Mouse (Mus musculus) embryonic facial prominence, embryonic 11.5 days (tissue): ENCODE measurements around the gene H1f0. TPM values are rescaled to one million over a fixed set of nuclear protein-coding genes. Genes with fewer than 3 reads are reported as not detected.
"Not testable (repeated sequence)": the region's sequence is repeated elsewhere in the genome, so short reads cannot be mapped to it uniquely, and the experiment has no call there.

ENCODE experiments used
- ATAC-seq: fragments of 200-750 bp; cut with Nextera tagmentation; replicated peaks from 2 replicates; pipeline ENCODE4 v1.8.0; 2017; ENCODE audit warnings: low read depth; ENCODE audit not compliant: insufficient number of reproducible peaks, low FRiP score, low TSS enrichment
- DNase-seq: peaks from one replicate; pipeline ENCODE4 v3.0.0-alpha.2; 2015; ENCODE audit warnings: low spot score
- H3K27ac ChIP-seq: fragments of 300-500 bp; sonication (generic); replicated peaks from 2 replicates; pipeline ENCODE4 v1.5.1; 2014; ENCODE audit warnings: mild to moderate bottlenecking, low read depth, low read length, control low read depth
- H3K27me3 ChIP-seq: fragments of 300-500 bp; sonication (generic); 2 replicates; pipeline ENCODE4 v1.6.1; 2014; ENCODE audit warnings: mild to moderate bottlenecking, low read length, moderate library complexity, mixed read lengths; ENCODE audit not compliant: control insufficient read depth, insufficient read depth
- H3K36me3 ChIP-seq: fragments of 300-500 bp; sonication (generic); replicated peaks from 2 replicates; pipeline ENCODE4 v1.6.1; 2014; ENCODE audit warnings: low read depth, mild to moderate bottlenecking, low read length, moderate library complexity, mixed read lengths; ENCODE audit not compliant: control insufficient read depth, insufficient read depth
- H3K4me1 ChIP-seq: fragments of 300-500 bp; sonication (generic); 2 replicates; pipeline ENCODE4 v1.6.1; 2014; ENCODE audit warnings: low read length, mixed read lengths; ENCODE audit not compliant: control insufficient read depth, insufficient read depth
- H3K4me2 ChIP-seq: fragments of 300-500 bp; sonication (generic); 2 replicates; pipeline ENCODE4 v1.6.1; 2014; ENCODE audit warnings: low read depth, mild to moderate bottlenecking, control low read depth, low read length, moderate library complexity
- H3K4me3 ChIP-seq: fragments of 300-500 bp; sonication (generic); 2 replicates; pipeline ENCODE4 v1.5.1; 2014; ENCODE audit warnings: low read depth, low read length, control low read depth
- H3K9ac ChIP-seq: fragments of 300-500 bp; sonication (generic); replicated peaks from 2 replicates; pipeline ENCODE4 v1.6.1; 2014; ENCODE audit warnings: mild to moderate bottlenecking, control low read depth, low read length
- H3K9me3 ChIP-seq: fragments of 300-500 bp; sonication (generic); replicated peaks from 2 replicates; pipeline ENCODE4 v1.6.1; 2016; ENCODE audit warnings: mild to moderate bottlenecking, low read length, inconsistent platforms, mixed read lengths; ENCODE audit not compliant: control insufficient read depth
- WGBS: fragments of 180-500 bp; shearing (Covaris S2); extraction: QIAGEN DNeasy Blood & Tissue Kit; methylation state at CpG from one replicate; pipeline ENCODE4 v1.1.7; 2014; 5-methylcytosine and 5-hydroxymethylcytosine counted together
- polyA plus RNA-seq: library from polyadenylated mRNA; unstranded; fragments of >200 nt; fragmentation: Nextera tagmentation; extraction: Ambion mirVana; gene quantifications from 2 replicates; pipeline ENCODE4 v1.2.1, GENCODE M21; 2014

Gene H1f0
- polyA plus RNA-seq, 1 experiment from 2014 or later = 326 TPM

DNA sequence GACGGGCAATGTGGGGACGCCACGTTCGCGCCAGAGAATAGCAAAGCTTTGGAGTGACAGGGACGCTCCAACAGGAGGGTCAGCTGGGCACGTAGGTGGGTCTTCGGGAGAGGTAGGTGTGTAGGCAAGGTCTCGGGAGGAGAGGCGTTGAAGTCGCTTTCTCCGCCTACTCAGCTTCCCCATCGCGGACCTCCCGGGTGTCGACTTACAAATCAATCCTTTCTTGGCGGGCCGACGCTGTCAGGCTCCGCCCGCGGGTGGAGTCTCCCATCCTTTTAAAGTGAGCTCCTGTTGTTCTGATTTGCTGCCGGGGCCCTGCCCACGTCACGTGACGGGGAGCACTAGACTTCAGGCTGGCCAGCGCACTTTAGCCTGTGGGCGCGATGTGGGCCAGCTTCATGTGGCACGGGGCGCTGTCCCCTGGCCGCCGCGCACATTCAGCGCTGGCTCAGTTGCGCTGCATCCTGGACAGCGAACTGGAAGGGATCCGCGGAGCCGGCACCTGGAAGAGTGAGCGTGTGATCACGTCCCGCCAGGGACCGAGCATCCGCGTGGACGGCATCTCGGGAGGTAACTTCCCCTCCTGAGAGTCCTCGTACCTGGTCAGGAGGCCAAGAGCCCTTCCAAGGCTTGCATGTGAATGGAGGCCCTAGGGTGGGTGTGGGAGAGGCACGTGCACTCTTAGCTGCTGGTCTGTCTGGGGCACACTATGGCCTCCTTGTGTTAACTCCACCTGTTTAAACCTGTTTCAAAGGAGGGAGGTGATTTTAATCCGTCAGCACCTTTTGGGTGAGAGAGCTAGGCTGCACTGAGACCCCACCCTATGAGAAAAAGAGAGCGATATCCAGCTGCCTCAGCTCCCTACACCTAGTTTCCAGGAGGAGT is 2.5 kb downstream of the H1f0 start:
- ATAC-seq (peak; percentile 68), DNase-seq (peak; percentile 95)
- Histone ChIP-seq H3K27me3 (no peaks in the 10 kb centered on the region), H3K9me3 (no peaks in the 10 kb centered on the region), H3K27ac (0 out of 2 replicates have a peak overlapping the region, but pooled peaks have one; percentile 41), H3K4me1 (peaks cover 5% of the 10 kb centered on the region; the same call in 1 of the 2 replicates), H3K36me3 (no peaks in the 10 kb centered on the region), H3K4me3 (peak overlapping the region; percentile 58), H3K4me2 (peak overlapping the region; percentile 93), H3K9ac (peak overlapping the region; percentile 74)
- WGBS = under 1% methylated on average over 52 of the region's 52 CpGs

DNA sequence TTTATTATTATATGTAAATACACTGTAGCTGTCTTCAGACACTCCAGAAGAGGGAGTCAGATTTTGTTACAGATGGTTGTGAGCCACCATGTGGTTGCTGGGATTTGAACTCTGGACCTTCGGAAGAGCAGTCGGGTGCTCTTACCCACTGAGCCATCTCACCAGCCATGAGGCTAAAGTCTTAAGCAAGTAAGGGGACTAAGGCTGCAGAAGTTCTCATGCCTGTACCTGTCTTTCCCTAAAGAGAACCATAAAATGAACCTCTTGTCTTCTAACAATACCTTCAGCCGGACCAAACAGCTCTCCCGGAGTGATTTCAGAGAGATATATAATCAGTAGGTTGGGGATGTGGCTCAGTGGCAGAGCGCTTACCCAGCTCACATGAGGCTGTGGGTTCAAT is 3.7 kb downstream of the H1f0 start:
- H3K9me3 ChIP-seq, H3K4me2 ChIP-seq, DNase-seq, H3K4me3 ChIP-seq, H3K9ac ChIP-seq, H3K36me3 ChIP-seq, H3K4me1 ChIP-seq, ATAC-seq, H3K27ac ChIP-seq, H3K27me3 ChIP-seq: not testable (repeated sequence)
- 84% methylated on average over 5 of the region's 5 CpGs for WGBS

DNA sequence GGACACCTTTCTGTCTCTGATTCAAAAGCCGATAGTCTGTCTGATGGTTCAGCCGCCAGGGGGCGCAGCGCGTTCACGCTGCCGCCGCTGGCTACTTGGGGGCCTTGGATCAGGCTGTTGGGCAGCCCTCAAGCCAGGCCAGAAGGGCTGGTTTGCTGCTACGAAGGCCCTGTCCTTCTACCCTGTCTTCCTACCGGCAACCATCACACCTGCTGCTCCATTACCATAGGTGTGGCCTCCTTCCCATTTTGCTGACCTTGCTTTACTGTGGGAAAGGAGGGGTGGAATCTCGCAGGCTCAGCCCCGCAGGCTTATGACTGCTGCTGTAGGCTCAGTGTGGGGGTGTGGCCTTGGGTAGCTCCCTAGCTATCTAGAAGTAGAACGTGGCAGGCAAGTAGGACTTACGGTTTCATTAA is 9.7 kb downstream of the H1f0 start:
- no peak for ATAC-seq
- no peak overlapping the region; the same call in 1 of the 2 replicates for H3K9ac ChIP-seq

DNA sequence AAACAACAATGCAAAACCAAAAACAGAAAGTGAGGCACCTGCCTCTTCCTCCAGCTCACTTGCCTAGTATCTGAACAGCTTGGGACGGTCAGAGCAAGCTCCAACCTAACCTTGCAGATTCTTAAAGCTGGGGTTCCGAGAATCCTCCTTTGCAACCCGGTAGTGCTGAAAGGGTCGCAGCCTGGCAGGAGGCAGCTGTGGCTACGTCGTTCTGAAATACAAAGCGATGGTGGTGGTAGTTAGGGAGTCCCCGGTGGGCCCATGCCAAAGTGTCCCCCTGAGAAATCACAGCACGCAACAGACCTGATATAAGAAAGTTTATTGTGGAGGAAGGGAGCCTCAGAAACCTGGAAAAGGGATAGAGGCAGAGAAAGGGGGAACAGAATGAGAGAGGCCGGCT is 10.1 kb downstream of the H1f0 start:
- Histone ChIP-seq H3K9ac (no peak overlapping the region; the same call in 1 of the 2 replicates), H3K4me3 (no peak overlapping the region), H3K27ac (no peak overlapping the region), H3K4me2 (no peak overlapping the region), H3K36me3 (no peaks in the 10 kb centered on the region), H3K27me3 (peaks cover 26% of the 10 kb centered on the region), H3K4me1 (peaks cover 4% of the 10 kb centered on the region), H3K9me3 (no peaks in the 10 kb centered on the region)
- no peak for ATAC-seq
- 67% methylated on average over 10 of the region's 10 CpGs for WGBS
- DNase-seq = no peak

More for the DNA sequence above, 9.7 kb downstream of the H1f0 start:
- peak; percentile 85 for DNase-seq
- Histone ChIP-seq H3K36me3 (no peaks in the 10 kb centered on the region), H3K9me3 (no peaks in the 10 kb centered on the region), H3K27me3 (peaks cover 22% of the 10 kb centered on the region), H3K4me3 (no peak overlapping the region), H3K27ac (no peak overlapping the region), H3K4me2 (no peak overlapping the region), H3K4me1 (no peaks in the 10 kb centered on the region; the same call in 1 of the 2 replicates)
- WGBS = 14% methylated on average over 14 of the region's 14 CpGs

DNA sequence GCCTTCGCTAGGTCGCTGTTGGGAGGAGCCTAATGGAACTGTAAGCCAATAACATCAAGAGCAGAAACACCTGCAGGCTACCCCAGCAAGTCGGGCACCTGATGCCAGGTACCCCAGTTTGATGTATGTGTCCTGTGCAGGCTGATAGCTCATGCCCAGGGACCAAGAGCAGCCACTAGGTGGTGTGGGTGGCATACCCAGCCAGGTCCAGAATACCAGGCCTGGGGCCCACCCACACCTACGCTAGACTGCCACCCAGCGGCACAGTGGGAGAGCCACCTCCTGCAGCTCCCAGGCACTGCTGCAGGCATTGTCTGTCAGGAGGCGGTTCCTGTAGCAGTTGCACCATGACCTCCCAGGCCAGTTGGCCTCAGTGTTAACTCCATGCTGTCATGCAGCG is 10.6 kb downstream of the H1f0 start:
- peak; percentile 42; the same call in 1 of the 2 replicates for ATAC-seq
- 11% methylated on average over 6 of the region's 7 CpGs for WGBS
- no peak overlapping the region for H3K4me3 ChIP-seq
- H3K36me3 ChIP-seq = no peaks in the 10 kb centered on the region
- H3K27ac ChIP-seq = no peak overlapping the region
- H3K9ac ChIP-seq = no peak overlapping the region
- no peak overlapping the region for H3K4me2 ChIP-seq
- H3K27me3 ChIP-seq = peaks cover 32% of the 10 kb centered on the region
- H3K9me3 ChIP-seq = no peaks in the 10 kb centered on the region
- peaks cover 4% of the 10 kb centered on the region for H3K4me1 ChIP-seq
- peak; percentile 70 for DNase-seq

DNA sequence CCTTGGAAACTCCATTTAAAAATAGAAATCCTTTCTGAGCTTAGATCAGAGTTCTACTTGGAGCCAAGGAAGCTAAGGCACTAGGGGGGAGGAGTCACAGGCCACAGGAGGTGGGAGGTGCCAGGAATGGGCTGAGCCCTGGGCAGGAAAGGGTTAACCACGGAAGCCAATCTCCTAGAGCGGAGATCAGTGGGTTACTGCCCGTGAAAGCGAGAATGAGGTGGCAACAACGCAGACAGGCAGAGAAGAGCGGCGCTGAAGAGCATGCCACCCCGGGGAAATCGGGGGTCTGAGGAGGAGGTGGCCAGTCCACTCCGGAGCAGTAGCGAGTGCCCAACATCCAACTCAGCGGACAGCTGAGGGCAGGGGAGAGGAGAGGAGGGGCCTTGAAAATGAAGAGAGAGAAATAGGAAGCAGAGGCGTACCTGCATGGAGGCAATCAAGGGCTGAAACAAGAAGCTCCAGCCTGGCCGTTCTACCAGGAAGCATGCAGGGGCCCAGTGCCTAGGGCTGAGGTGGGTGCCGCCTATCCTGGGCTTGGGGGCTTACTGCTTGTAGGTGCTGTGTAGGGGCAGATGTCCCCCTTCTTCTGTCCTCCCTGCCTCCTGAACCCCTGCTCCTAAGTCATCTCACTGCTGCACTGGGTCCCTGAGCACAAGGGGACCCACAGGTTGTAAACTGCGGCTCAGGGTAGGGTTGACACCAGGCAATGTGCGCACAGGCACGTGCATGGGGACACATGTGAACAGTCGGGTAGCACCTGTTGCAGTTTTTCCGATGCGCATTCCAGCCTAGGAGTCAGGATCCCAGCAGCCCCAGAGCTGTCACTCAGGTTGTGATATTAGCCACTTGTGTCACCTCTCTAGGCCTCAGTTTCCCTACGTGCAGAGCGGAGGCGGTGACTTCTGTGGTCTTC is 12.5 kb downstream of the H1f0 start:
- no peak for ATAC-seq
- H3K27me3 ChIP-seq = peaks cover 34% of the 10 kb centered on the region
- WGBS = 22% methylated on average over 24 of the region's 24 CpGs
- peaks cover 4% of the 10 kb centered on the region for H3K4me1 ChIP-seq
- H3K36me3 ChIP-seq = no peaks in the 10 kb centered on the region
- peak; percentile 56 for DNase-seq
- H3K9ac ChIP-seq = peak overlapping the region; percentile 26; the same call in 1 of the 2 replicates
- peak overlapping the region; percentile 22; the same call in 1 of the 2 replicates for H3K4me3 ChIP-seq
- H3K27ac ChIP-seq = no peak overlapping the region
- H3K9me3 ChIP-seq = no peaks in the 10 kb centered on the region
- H3K4me2 ChIP-seq = peak overlapping the region; percentile 31

DNA sequence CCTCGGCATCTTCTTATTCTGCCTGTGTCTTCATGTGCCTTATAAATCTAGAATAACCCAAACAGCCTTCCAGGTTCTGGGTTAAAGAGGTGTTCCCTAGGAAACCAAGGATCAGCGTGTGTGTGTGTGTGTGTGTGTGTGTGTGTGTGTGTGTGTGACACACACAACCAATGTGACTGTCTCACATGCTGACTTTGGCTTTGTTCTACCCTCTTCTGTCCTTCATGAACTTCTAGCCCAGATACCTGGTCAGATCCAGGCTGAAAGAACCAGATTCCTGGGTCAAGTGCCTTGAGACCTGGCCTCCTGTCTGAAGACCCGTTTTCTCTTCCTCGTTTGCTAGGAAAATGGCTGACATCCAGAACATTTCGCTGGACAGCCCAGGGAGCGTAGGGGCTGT is 13.3 kb downstream of the H1f0 start, which contains the start of gene Galr3:
Galr3 (plus strand) TSS at position 301 of the 400 bp plus-strand sequence.
- H3K4me2 ChIP-seq = peak within 1 kb of the TSS; percentile 99
- H3K4me3 ChIP-seq = peak within 1 kb of the TSS; percentile 55
- no peak within 1 kb of the TSS for H3K27ac ChIP-seq
- H3K27me3 ChIP-seq = peaks cover 34% of the 10 kb centered on the region
- DNase-seq (no peak), ATAC-seq (no peak)
- whole genome bisulfite sequencing = 74% methylated on average over 6 of the region's 6 CpGs
- H3K4me1 ChIP-seq = peaks cover 4% of the 10 kb centered on the region
- no peaks in the 10 kb centered on the region for H3K9me3 ChIP-seq
- H3K36me3 ChIP-seq = no peaks in the 10 kb centered on the region
- peak within 1 kb of the TSS; percentile 55 for H3K9ac ChIP-seq
